Mouse (Mus musculus): Measurements from ENCODE around the gene Arfgef2.

DNA sequence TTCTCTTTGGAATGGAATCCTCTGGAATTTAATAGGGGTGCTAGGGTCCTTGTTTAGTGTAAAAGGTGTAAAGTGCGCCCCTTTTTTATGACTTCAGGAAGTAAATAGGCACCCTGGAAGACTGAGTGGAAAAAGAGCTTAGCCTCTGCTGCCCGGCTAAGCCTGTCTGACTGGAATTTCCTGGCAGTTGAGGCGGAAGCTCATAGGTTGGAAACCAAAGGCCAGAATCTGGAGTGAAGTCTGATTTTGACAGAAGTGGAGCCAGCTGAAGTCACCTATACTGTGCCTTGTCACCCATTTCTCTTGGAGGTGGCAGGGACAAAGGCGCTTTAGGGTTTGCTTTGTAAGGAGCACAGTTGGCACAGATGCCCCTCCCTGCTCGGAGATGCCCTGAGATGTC lies 25.0 kb downstream of the Arfgef2 start:
- TF ChIP-seq CTCF (IDR thresholded peaks at IDR 0.05; ENCODE audit: low read depth, low read length): no peak
- no peak for TF ChIP-seq POLR2A (IDR thresholded peaks at IDR 0.05; ENCODE audit: insufficient read depth, low read length)
- no peak for TF ChIP-seq EP300 (IDR thresholded peaks at IDR 0.05; ENCODE audit: insufficient read depth, low read depth, low read length)
